Mouse (Mus musculus): ENCODE data around the gene Pcyt2. TPM values are rescaled to one million over a fixed set of nuclear protein-coding genes. Genes with fewer than 3 reads are reported as not detected.

Pcyt2 gene
- polyA plus RNA-seq, 1 experiment from 2014 or later: 104 TPM

DNA sequence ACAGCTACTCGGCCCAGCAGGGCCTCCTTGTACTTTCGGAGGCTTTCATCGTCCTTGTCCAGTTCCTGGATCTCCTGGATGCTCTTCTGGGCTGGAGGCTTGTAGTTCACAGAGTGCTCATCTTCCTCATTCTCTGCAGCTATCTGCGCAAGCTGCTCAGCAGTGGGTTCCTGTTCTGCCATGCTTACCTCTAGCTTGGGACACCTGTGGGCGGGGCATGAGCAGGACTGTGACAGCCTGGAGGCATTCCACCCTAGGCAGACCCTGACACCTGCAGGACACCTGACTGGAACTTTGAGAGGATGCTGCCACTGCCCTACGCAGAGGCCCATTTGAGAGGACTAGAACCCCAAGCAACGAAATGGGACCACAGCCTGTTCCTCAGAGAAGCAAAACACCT is 37.5 kb downstream of the Pcyt2 start:
- Histone ChIP-seq H3K4me2 (ENCODE audit: low read depth, low read length) (peak overlapping the region; percentile 74), H3K36me3 (ENCODE audit: control insufficient read depth, insufficient read depth, low read length) (peaks cover 30% of the 10 kb centered on the region), H3K9me3 (ENCODE audit: control insufficient read depth, low read length) (peaks cover 5% of the 10 kb centered on the region), H3K9ac (ENCODE audit: low read length) (peak overlapping the region; percentile 94), H3K27me3 (ENCODE audit: control insufficient read depth, insufficient read depth, low read depth, low read length) (no peaks in the 10 kb centered on the region), H3K4me1 (replicated peaks; ENCODE audit: control insufficient read depth, insufficient read depth, low read length) (peaks cover 20% of the 10 kb centered on the region), H3K4me3 (ENCODE audit: low read length) (peak overlapping the region; percentile 91), H3K27ac (ENCODE audit: low read length) (peak overlapping the region; percentile 94)
- no peak for ATAC-seq (ENCODE audit: low read depth)
- WGBS: 39% methylated on average over 7 of the region's 7 CpGs

- ATAC-seq (ENCODE audit: low read depth): 0 out of 2 replicates have a peak, but pooled peaks have one; percentile 5
- WGBS: 44% methylated on average over 15 of the region's 15 CpGs
- H3K36me3 ChIP-seq (ENCODE audit: control insufficient read depth, insufficient read depth, low read length): peaks cover 29% of the 10 kb centered on the region
Measured at GRCm38 (mm10) chr11:120579316-120580107, 38.2 kb downstream of the Pcyt2 start.

GRCm38 (mm10) chr11:120578694-120579243 is 39.0 kb downstream of the Pcyt2 start:
- no peak for ATAC-seq (ENCODE audit: low read depth)
- H3K4me3 ChIP-seq (ENCODE audit: low read length): no peak overlapping the region
- peaks cover 25% of the 10 kb centered on the region for H3K36me3 ChIP-seq (ENCODE audit: control insufficient read depth, insufficient read depth, low read length)
- H3K27ac ChIP-seq (ENCODE audit: low read length): no peak overlapping the region
- 75% methylated on average over 11 of the region's 11 CpGs for WGBS
- no peak overlapping the region for H3K4me2 ChIP-seq (ENCODE audit: low read depth, low read length)
- no peak overlapping the region for H3K9ac ChIP-seq (ENCODE audit: low read length)
- peaks cover 26% of the 10 kb centered on the region for H3K4me1 ChIP-seq (replicated peaks; ENCODE audit: control insufficient read depth, insufficient read depth, low read length)
- H3K27me3 ChIP-seq (ENCODE audit: control insufficient read depth, insufficient read depth, low read depth, low read length): no peaks in the 10 kb centered on the region
- peaks cover 1% of the 10 kb centered on the region for H3K9me3 ChIP-seq (ENCODE audit: control insufficient read depth, low read length)

More at GRCm38 (mm10) chr11:120579316-120580107, 38.2 kb downstream of the Pcyt2 start:
- Histone ChIP-seq H3K27ac (ENCODE audit: low read length) (peak overlapping the region; percentile 94), H3K4me3 (ENCODE audit: low read length) (peak overlapping the region; percentile 91), H3K4me2 (ENCODE audit: low read depth, low read length) (peak overlapping the region; percentile 74), H3K4me1 (replicated peaks; ENCODE audit: control insufficient read depth, insufficient read depth, low read length) (peaks cover 22% of the 10 kb centered on the region), H3K9me3 (ENCODE audit: control insufficient read depth, low read length) (peaks cover 5% of the 10 kb centered on the region), H3K27me3 (ENCODE audit: control insufficient read depth, insufficient read depth, low read depth, low read length) (no peaks in the 10 kb centered on the region), H3K9ac (ENCODE audit: low read length) (peak overlapping the region; percentile 94)

DNA sequence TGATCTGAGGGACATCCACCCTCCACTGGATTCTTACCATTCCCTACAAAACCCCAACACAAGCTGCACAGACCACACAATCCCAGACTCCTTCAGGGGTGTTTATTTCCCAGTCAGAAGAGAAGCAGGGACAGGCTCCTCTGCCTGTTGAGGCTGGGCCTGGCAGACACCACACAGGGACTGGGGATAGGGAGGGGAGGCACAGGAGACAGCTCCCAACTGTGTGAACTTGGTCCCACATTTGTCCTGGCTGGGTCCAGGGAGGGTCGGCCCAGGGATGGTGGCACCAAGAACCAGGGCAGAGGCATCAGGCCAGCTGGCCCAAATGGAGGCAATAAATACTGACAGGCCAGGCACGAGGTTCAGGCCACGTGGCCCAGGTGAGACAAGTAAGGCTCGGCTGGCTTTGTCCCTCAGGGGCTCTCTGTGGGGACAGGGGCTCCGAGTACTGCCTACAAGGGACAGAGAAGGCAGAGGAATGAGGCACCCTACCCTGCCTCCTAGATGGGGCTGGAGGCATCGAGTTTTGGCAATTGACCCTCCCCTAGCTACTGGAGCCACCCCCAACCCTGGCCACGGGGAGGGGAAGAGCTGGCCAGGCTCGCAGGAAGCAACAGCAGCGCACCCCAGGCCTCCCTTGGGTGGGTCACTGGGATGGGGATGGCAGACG is 39.6 kb downstream of the Pcyt2 start:
- ATAC-seq (ENCODE audit: low read depth): no peak
- Histone ChIP-seq H3K36me3 (ENCODE audit: control insufficient read depth, insufficient read depth, low read length) (peaks cover 24% of the 10 kb centered on the region), H3K4me2 (ENCODE audit: low read depth, low read length) (no peak overlapping the region), H3K27me3 (ENCODE audit: control insufficient read depth, insufficient read depth, low read depth, low read length) (no peaks in the 10 kb centered on the region), H3K9me3 (ENCODE audit: control insufficient read depth, low read length) (no peaks in the 10 kb centered on the region), H3K4me3 (ENCODE audit: low read length) (no peak overlapping the region), H3K9ac (ENCODE audit: low read length) (no peak overlapping the region), H3K27ac (ENCODE audit: low read length) (no peak overlapping the region), H3K4me1 (replicated peaks; ENCODE audit: control insufficient read depth, insufficient read depth, low read length) (peaks cover 26% of the 10 kb centered on the region)
- WGBS: 79% methylated on average over 10 of the region's 10 CpGs

GRCm38 (mm10) chr11:120577211-120578023 is 40.3 kb downstream of the Pcyt2 start:
- no peak overlapping the region for H3K9ac ChIP-seq (ENCODE audit: low read length)
- no peak overlapping the region for H3K27ac ChIP-seq (ENCODE audit: low read length)
- H3K9me3 ChIP-seq (ENCODE audit: control insufficient read depth, low read length): no peaks in the 10 kb centered on the region
- no peak overlapping the region for H3K4me3 ChIP-seq (ENCODE audit: low read length)
- peaks cover 26% of the 10 kb centered on the region for H3K4me1 ChIP-seq (replicated peaks; ENCODE audit: control insufficient read depth, insufficient read depth, low read length)
- no peak overlapping the region for H3K4me2 ChIP-seq (ENCODE audit: low read depth, low read length)
- no peak for ATAC-seq (ENCODE audit: low read depth)
- H3K36me3 ChIP-seq (ENCODE audit: control insufficient read depth, insufficient read depth, low read length): peaks cover 24% of the 10 kb centered on the region
- 85% methylated on average over 7 of the region's 7 CpGs for WGBS
- H3K27me3 ChIP-seq (ENCODE audit: control insufficient read depth, insufficient read depth, low read depth, low read length): no peaks in the 10 kb centered on the region

GRCm38 (mm10) chr11:120576365-120576981 is 41.3 kb downstream of the Pcyt2 start:
- no peak overlapping the region for H3K9ac ChIP-seq (ENCODE audit: low read length)
- ATAC-seq (ENCODE audit: low read depth): no peak

GRCm38 (mm10) chr11:120575940-120576339 is 41.8 kb downstream of the Pcyt2 start:
- H3K4me2 ChIP-seq (ENCODE audit: low read depth, low read length): no peak overlapping the region
- H3K36me3 ChIP-seq (ENCODE audit: control insufficient read depth, insufficient read depth, low read length): peaks cover 28% of the 10 kb centered on the region
- ATAC-seq (ENCODE audit: low read depth): no peak
- no peaks in the 10 kb centered on the region for H3K27me3 ChIP-seq (ENCODE audit: control insufficient read depth, insufficient read depth, low read depth, low read length)
- H3K4me3 ChIP-seq (ENCODE audit: low read length): no peak overlapping the region
- H3K4me1 ChIP-seq (replicated peaks; ENCODE audit: control insufficient read depth, insufficient read depth, low read length): peaks cover 28% of the 10 kb centered on the region
- no peak overlapping the region for H3K27ac ChIP-seq (ENCODE audit: low read length)
- H3K9ac ChIP-seq (ENCODE audit: low read length): no peak overlapping the region
- no peaks in the 10 kb centered on the region for H3K9me3 ChIP-seq (ENCODE audit: control insufficient read depth, low read length)

More at GRCm38 (mm10) chr11:120576365-120576981, 41.3 kb downstream of the Pcyt2 start:
- no peaks in the 10 kb centered on the region for H3K9me3 ChIP-seq (ENCODE audit: control insufficient read depth, low read length)
- peaks cover 24% of the 10 kb centered on the region for H3K36me3 ChIP-seq (ENCODE audit: control insufficient read depth, insufficient read depth, low read length)
- no peaks in the 10 kb centered on the region for H3K27me3 ChIP-seq (ENCODE audit: control insufficient read depth, insufficient read depth, low read depth, low read length)
- no peak overlapping the region for H3K4me3 ChIP-seq (ENCODE audit: low read length)
- 84% methylated on average over 3 of the region's 3 CpGs for WGBS
- H3K27ac ChIP-seq (ENCODE audit: low read length): no peak overlapping the region
- peaks cover 23% of the 10 kb centered on the region for H3K4me1 ChIP-seq (replicated peaks; ENCODE audit: control insufficient read depth, insufficient read depth, low read length)
- H3K4me2 ChIP-seq (ENCODE audit: low read depth, low read length): no peak overlapping the region

DNA sequence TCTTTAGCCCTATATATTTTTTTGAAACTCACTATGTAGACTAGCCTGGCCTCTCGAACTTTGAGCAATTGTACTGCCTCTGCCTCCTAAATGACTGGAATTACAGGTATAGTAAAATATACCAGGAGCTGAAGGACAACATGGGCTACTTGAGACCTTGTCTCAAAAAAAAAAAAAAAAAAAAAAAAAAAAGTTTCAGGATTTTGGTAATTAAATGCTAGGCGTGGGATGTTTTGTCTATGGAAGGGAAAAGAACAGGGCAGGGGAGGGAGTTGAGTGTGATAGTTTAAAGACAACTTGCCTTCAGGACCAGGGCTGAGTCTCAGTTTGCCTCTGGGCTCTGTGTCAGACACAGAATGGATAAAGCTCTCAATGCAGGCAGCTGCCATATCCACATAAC is 42.7 kb downstream of the Pcyt2 start:
- peaks cover 37% of the 10 kb centered on the region for H3K36me3 ChIP-seq (ENCODE audit: control insufficient read depth, insufficient read depth, low read length)
- peaks cover 27% of the 10 kb centered on the region for H3K4me1 ChIP-seq (replicated peaks; ENCODE audit: control insufficient read depth, insufficient read depth, low read length)
- no peak overlapping the region for H3K4me3 ChIP-seq (ENCODE audit: low read length)
- no peaks in the 10 kb centered on the region for H3K9me3 ChIP-seq (ENCODE audit: control insufficient read depth, low read length)
- WGBS: 81% methylated on average over 2 of the region's 2 CpGs
- no peak for ATAC-seq (ENCODE audit: low read depth)
- H3K27me3 ChIP-seq (ENCODE audit: control insufficient read depth, insufficient read depth, low read depth, low read length): no peaks in the 10 kb centered on the region
- no peak overlapping the region for H3K9ac ChIP-seq (ENCODE audit: low read length)
- H3K27ac ChIP-seq (ENCODE audit: low read length): no peak overlapping the region
- H3K4me2 ChIP-seq (ENCODE audit: low read depth, low read length): no peak overlapping the region

Data from lung, embryonic 16.5 days (tissue).